Mouse (Mus musculus) liver, adult 2 months (tissue): ENCODE results near the gene Zfp36l1.

Experiments used
- CTCF ChIP-seq: fragments of 200-500 bp; IDR thresholded peaks from 2 replicates; pipeline ENCODE4 v1.5.1; 2011; ENCODE audit warnings: low read depth, low read length, control low read depth
- POLR2A ChIP-seq: fragments of 200-500 bp; IDR thresholded peaks from 2 replicates; pipeline ENCODE4 v1.6.1; 2011; ENCODE audit warnings: low read length, control low read depth; ENCODE audit not compliant: insufficient read depth; ENCODE audit errors: extremely low read depth

- TF ChIP-seq CTCF (no peak), POLR2A (no peak)
Measured at GRCm38 (mm10) chr12:80074331-80074730, 38.5 kb downstream of the Zfp36l1 start.
